Mouse (Mus musculus) liver, embryonic 12.5 days (tissue): Measurements from ENCODE around the gene Insrr. TPM values are rescaled to one million over a fixed set of nuclear protein-coding genes. Genes with fewer than 3 reads are reported as not detected.

Source experiments
- ATAC-seq: fragments of 200-750 bp; cut with Nextera tagmentation; 2 replicates; pipeline ENCODE4 v1.8.0; 2017; ENCODE audit warnings: moderate number of reproducible peaks, mild to moderate bottlenecking, moderate library complexity
- H3K27ac ChIP-seq: fragments of 300-500 bp; sonication (generic); 2 replicates; pipeline ENCODE4 v1.5.1; 2016; ENCODE audit warnings: mild to moderate bottlenecking
- H3K27me3 ChIP-seq: fragments of 300-500 bp; sonication (generic); replicated peaks from 2 replicates; pipeline ENCODE4 v1.6.1; 2016; ENCODE audit warnings: mild to moderate bottlenecking, moderate library complexity
- H3K36me3 ChIP-seq: fragments of 300-500 bp; sonication (generic); 2 replicates; pipeline ENCODE4 v1.6.1; 2016; ENCODE audit warnings: mild to moderate bottlenecking, moderate library complexity
- H3K4me1 ChIP-seq: fragments of 300-500 bp; sonication (generic); 2 replicates; pipeline ENCODE4 v1.6.1; 2016
- H3K4me2 ChIP-seq: fragments of 300-500 bp; sonication (generic); 2 replicates; pipeline ENCODE4 v1.6.1; 2016; ENCODE audit warnings: mild to moderate bottlenecking, moderate library complexity
- H3K4me3 ChIP-seq: fragments of 300-500 bp; sonication (generic); 2 replicates; pipeline ENCODE4 v1.5.1; 2016; ENCODE audit warnings: mild to moderate bottlenecking, moderate library complexity
- H3K9ac ChIP-seq: fragments of 300-500 bp; sonication (generic); 2 replicates; pipeline ENCODE4 v1.6.1; 2016; ENCODE audit warnings: mild to moderate bottlenecking, moderate library complexity
- H3K9me3 ChIP-seq: fragments of 300-500 bp; sonication (generic); replicated peaks from 2 replicates; pipeline ENCODE4 v1.6.1; 2016; ENCODE audit warnings: mild to moderate bottlenecking, moderate library complexity
- WGBS: fragments of 180-500 bp; shearing (Covaris S2); methylation state at CpG from one replicate; pipeline ENCODE4 v1.1.7; 2016; ENCODE audit not compliant: insufficient replicate concordance; 5-methylcytosine and 5-hydroxymethylcytosine counted together
- polyA plus RNA-seq: library from polyadenylated mRNA; unstranded; fragments of >200 nt; fragmentation: Nextera tagmentation; extraction: Ambion mirVana; gene quantifications from 2 replicates; pipeline ENCODE4 v1.2.1, GENCODE M21; 2016

The Insrr gene
- polyA plus RNA-seq: 0.05 TPM in 1 of 2 replicates, not detected in the other

- peaks cover 11% of the 10 kb centered on the region for H3K4me1 ChIP-seq
- no peak for ATAC-seq
- peak within 1 kb of the TSS; percentile 27 for H3K4me3 ChIP-seq
- no peak within 1 kb of the TSS for H3K27ac ChIP-seq
- H3K9me3 ChIP-seq: no peaks in the 10 kb centered on the region
- H3K36me3 ChIP-seq: no peaks in the 10 kb centered on the region
- WGBS: 5% methylated on average over 29 of the region's 29 CpGs
- H3K27me3 ChIP-seq: peaks cover 100% of the 10 kb centered on the region
- H3K4me2 ChIP-seq: peak within 1 kb of the TSS; percentile 50
- no peak within 1 kb of the TSS for H3K9ac ChIP-seq
These were observed at the start of gene Insrr for GRCm38 (mm10) chr3:87796736-87797334. TSS of gene Insrr (plus strand) at chr3:87796951.

GRCm38 (mm10) chr3:87748431-87748830, 48.3 kb upstream of the Insrr start, which contains the start of gene Lrrc71:
TSS of gene Lrrc71 (minus strand) at chr3:87748625.
- H3K4me2 ChIP-seq: no peak within 1 kb of the TSS
- ATAC-seq: peak; percentile 33
- 59% methylated on average over 13 of the region's 13 CpGs for WGBS

GRCm38 (mm10) chr3:87749036-87749435, 47.7 kb upstream of the Insrr start:
- no peak for ATAC-seq
- no peak overlapping the region for H3K4me2 ChIP-seq
- H3K4me1 ChIP-seq: no peaks in the 10 kb centered on the region
- H3K27me3 ChIP-seq: peaks cover 6% of the 10 kb centered on the region; the same call in 1 of the 2 replicates
- no peak overlapping the region for H3K9ac ChIP-seq
- H3K9me3 ChIP-seq: no peaks in the 10 kb centered on the region
- WGBS: 16% methylated on average over 5 of the region's 5 CpGs
- peaks cover 16% of the 10 kb centered on the region for H3K36me3 ChIP-seq
- no peak overlapping the region for H3K4me3 ChIP-seq
- no peak overlapping the region for H3K27ac ChIP-seq

More at GRCm38 (mm10) chr3:87748431-87748830, 48.3 kb upstream of the Insrr start, which contains the start of gene Lrrc71:
- peaks cover 10% of the 10 kb centered on the region for H3K36me3 ChIP-seq
- no peaks in the 10 kb centered on the region for H3K4me1 ChIP-seq
- H3K27ac ChIP-seq: no peak within 1 kb of the TSS
- peaks cover 6% of the 10 kb centered on the region; the same call in 1 of the 2 replicates for H3K27me3 ChIP-seq
- no peak within 1 kb of the TSS for H3K4me3 ChIP-seq
- no peak within 1 kb of the TSS for H3K9ac ChIP-seq
- H3K9me3 ChIP-seq: no peaks in the 10 kb centered on the region

GRCm38 (mm10) chr3:87749977-87750376, 46.8 kb upstream of the Insrr start:
- no peaks in the 10 kb centered on the region for H3K9me3 ChIP-seq
- 82% methylated on average over 12 of the region's 12 CpGs for WGBS
- H3K27me3 ChIP-seq: peaks cover 6% of the 10 kb centered on the region; the same call in 1 of the 2 replicates
- no peak overlapping the region for H3K9ac ChIP-seq
- H3K27ac ChIP-seq: no peak overlapping the region
- no peaks in the 10 kb centered on the region for H3K4me1 ChIP-seq
- H3K4me2 ChIP-seq: no peak overlapping the region
- no peak overlapping the region for H3K4me3 ChIP-seq
- peaks cover 22% of the 10 kb centered on the region for H3K36me3 ChIP-seq
- ATAC-seq: no peak

GRCm38 (mm10) chr3:87752567-87752966, 44.2 kb upstream of the Insrr start:
- no peak overlapping the region for H3K9ac ChIP-seq
- H3K36me3 ChIP-seq: peaks cover 27% of the 10 kb centered on the region
- no peak overlapping the region for H3K4me2 ChIP-seq
- 0 out of 2 replicates have a peak, but pooled peaks cover 7% of the 10 kb centered on the region for H3K4me1 ChIP-seq
- H3K27ac ChIP-seq: no peak overlapping the region
- no peak overlapping the region for H3K4me3 ChIP-seq
- H3K27me3 ChIP-seq: peaks cover 6% of the 10 kb centered on the region; the same call in 1 of the 2 replicates
- no peak for ATAC-seq
- WGBS: 65% methylated on average over 3 of the region's 3 CpGs
- no peaks in the 10 kb centered on the region for H3K9me3 ChIP-seq

GRCm38 (mm10) chr3:87753829-87754228, 42.9 kb upstream of the Insrr start:
- Histone ChIP-seq H3K4me2 (no peak overlapping the region), H3K27ac (no peak overlapping the region), H3K4me1 (peaks cover 8% of the 10 kb centered on the region; the same call in 1 of the 2 replicates), H3K9me3 (no peaks in the 10 kb centered on the region), H3K4me3 (no peak overlapping the region), H3K9ac (no peak overlapping the region), H3K36me3 (peaks cover 31% of the 10 kb centered on the region), H3K27me3 (no peaks in the 10 kb centered on the region)
- WGBS: 84% methylated on average over 13 of the region's 13 CpGs
- ATAC-seq: no peak

- H3K27me3 ChIP-seq: no peaks in the 10 kb centered on the region
- WGBS: 18% methylated on average over 24 of the region's 24 CpGs
- no peak overlapping the region for H3K27ac ChIP-seq
- no peak overlapping the region for H3K4me3 ChIP-seq
- H3K9me3 ChIP-seq: no peaks in the 10 kb centered on the region
- peaks cover 16% of the 10 kb centered on the region; the same call in 1 of the 2 replicates for H3K4me1 ChIP-seq
- no peak overlapping the region for H3K9ac ChIP-seq
- peaks cover 30% of the 10 kb centered on the region for H3K36me3 ChIP-seq
- H3K4me2 ChIP-seq: 0 out of 2 replicates have a peak overlapping the region, but pooled peaks have one; percentile 27
- ATAC-seq: no peak
These were observed 40.8 kb upstream of the Insrr start for GRCm38 (mm10) chr3:87755964-87756363.

- Histone ChIP-seq H3K27ac (no peak overlapping the region), H3K36me3 (peaks cover 27% of the 10 kb centered on the region), H3K4me3 (no peak overlapping the region), H3K9me3 (no peaks in the 10 kb centered on the region), H3K27me3 (no peaks in the 10 kb centered on the region), H3K9ac (no peak overlapping the region), H3K4me2 (no peak overlapping the region), H3K4me1 (peaks cover 20% of the 10 kb centered on the region)
- no peak for ATAC-seq
- 70% methylated on average over 20 of the region's 20 CpGs for WGBS
These were observed 40.3 kb upstream of the Insrr start for GRCm38 (mm10) chr3:87756488-87756887.

- ATAC-seq: peak; percentile 16; the same call in 1 of the 2 replicates
- Histone ChIP-seq H3K4me2 (no peak overlapping the region), H3K9ac (no peak overlapping the region), H3K4me1 (peaks cover 42% of the 10 kb centered on the region), H3K4me3 (no peak overlapping the region), H3K27ac (no peak overlapping the region), H3K36me3 (peaks cover 23% of the 10 kb centered on the region), H3K27me3 (no peaks in the 10 kb centered on the region), H3K9me3 (no peaks in the 10 kb centered on the region)
- WGBS: 33% methylated on average over 4 of the region's 5 CpGs
These were observed 38.1 kb upstream of the Insrr start for GRCm38 (mm10) chr3:87758641-87759040.

GRCm38 (mm10) chr3:87761408-87762375, 35.1 kb upstream of the Insrr start:
- 52% methylated on average over 20 of the region's 20 CpGs for WGBS
- H3K27me3 ChIP-seq: peaks cover 8% of the 10 kb centered on the region
- H3K9me3 ChIP-seq: no peaks in the 10 kb centered on the region
- H3K27ac ChIP-seq: no peak overlapping the region
- no peak overlapping the region for H3K9ac ChIP-seq
- ATAC-seq: no peak
- no peak overlapping the region for H3K4me3 ChIP-seq
- no peak overlapping the region for H3K4me2 ChIP-seq
- peaks cover 9% of the 10 kb centered on the region; the same call in 1 of the 2 replicates for H3K36me3 ChIP-seq
- peaks cover 61% of the 10 kb centered on the region for H3K4me1 ChIP-seq

GRCm38 (mm10) chr3:87763202-87763601, 33.5 kb upstream of the Insrr start:
- no peaks in the 10 kb centered on the region for H3K9me3 ChIP-seq
- no peak for ATAC-seq
- peak overlapping the region; percentile 47; the same call in 1 of the 2 replicates for H3K4me2 ChIP-seq
- peak overlapping the region; percentile 78 for H3K27ac ChIP-seq
- H3K36me3 ChIP-seq: peaks cover 4% of the 10 kb centered on the region; the same call in 1 of the 2 replicates
- H3K27me3 ChIP-seq: peaks cover 18% of the 10 kb centered on the region
- H3K4me1 ChIP-seq: peaks cover 68% of the 10 kb centered on the region
- no peak overlapping the region for H3K4me3 ChIP-seq
- WGBS: 40% methylated on average over 4 of the region's 4 CpGs
- no peak overlapping the region for H3K9ac ChIP-seq
